Mouse (Mus musculus): ENCODE results near the gene Grk1.

GRCm38 (mm10) chr8:13361865-13362264 lies 43.0 kb upstream of the Grk1 start:
- TF ChIP-seq CTCF (IDR thresholded peaks at IDR 0.05; ENCODE audit: borderline replicate concordance, insufficient read depth, low read length) (no peak), POLR2A (IDR thresholded peaks at IDR 0.05; ENCODE audit: low read depth, low read length) (no peak)
